Mouse (Mus musculus) spleen, adult 2 months (tissue): Measurements from ENCODE around the gene Dlk1.

Experiments used
- CTCF ChIP-seq: fragments of 200-500 bp; IDR thresholded peaks from 2 replicates; pipeline ENCODE4 v1.5.1; 2011; ENCODE audit warnings: mild to moderate bottlenecking, inconsistent platforms; ENCODE audit not compliant: insufficient read depth, insufficient read length, insufficient replicate concordance; ENCODE audit errors: extremely low read depth
- POLR2A ChIP-seq: fragments of 200-500 bp; IDR thresholded peaks from 2 replicates; pipeline ENCODE4 v1.6.1; 2011; ENCODE audit warnings: low read depth, low read length, inconsistent platforms

DNA sequence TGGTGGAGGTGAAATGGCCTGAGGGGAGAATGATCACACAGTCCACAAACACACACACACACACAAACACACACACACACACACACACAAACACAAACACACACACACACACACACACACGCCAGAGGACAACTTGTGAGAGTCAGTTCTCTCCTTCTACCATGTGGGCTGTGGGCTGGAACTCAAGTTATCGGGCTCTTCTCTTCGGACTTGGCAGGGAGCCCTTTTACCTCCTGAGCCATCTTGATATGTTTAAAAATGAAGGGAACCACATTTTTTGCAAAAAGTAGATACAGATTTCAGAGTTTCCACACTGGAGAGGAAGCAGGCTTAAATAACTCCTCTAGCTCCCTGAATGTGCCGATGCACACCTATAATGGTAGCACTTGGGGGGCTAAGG lies 22.9 kb downstream of the Dlk1 start:
- TF ChIP-seq CTCF: no peak
- no peak for TF ChIP-seq POLR2A
